Mouse (Mus musculus) layer of hippocampus, adult 11-12 months (tissue): ENCODE measurements around the gene Lfng.
A peak's percentile ranks its signal among the peaks of the same experiment; 100 is the strongest.

Experiments used
- DNase-seq: peaks from one replicate; pipeline ENCODE4 v3.0.0; 2022; ENCODE audit warnings: low spot score

Gene Lfng

DNA sequence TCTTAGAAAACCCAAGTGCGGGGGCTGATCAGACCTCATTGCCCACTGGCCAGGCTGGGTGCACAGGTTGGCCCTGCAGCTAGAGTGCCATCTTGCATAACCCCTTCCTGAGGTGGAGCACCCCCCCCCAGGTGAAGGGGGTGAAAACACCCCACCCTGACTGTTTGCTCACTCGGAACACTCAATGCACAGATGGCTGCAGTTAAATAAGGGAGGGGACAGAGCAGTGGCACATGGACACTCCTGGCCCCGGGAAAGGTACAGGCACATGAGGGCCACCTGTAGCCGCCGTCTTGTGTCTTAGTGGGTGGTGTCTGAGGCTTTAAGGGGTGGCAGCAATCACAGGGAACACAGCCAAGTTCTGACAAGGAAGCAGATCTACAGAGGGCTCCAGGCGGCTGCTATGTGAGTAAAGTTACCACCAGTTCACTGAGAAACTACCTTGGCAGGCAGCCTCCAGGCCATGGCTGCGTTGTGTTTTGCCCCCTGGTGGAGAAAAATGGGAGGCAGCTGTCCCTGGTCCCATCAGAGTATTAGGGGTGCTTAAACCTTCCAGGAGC is 56.6 kb downstream of the Lfng start:
- DNase-seq: peak; percentile 78
